Mouse (Mus musculus) liver, adult 2 months (tissue): ENCODE data around the gene Rapgefl1.

Experiments
- CTCF ChIP-seq: fragments of 200-500 bp; IDR thresholded peaks from 2 replicates; pipeline ENCODE4 v1.5.1; 2011; ENCODE audit warnings: low read depth, low read length, control low read depth
- POLR2A ChIP-seq: fragments of 200-500 bp; IDR thresholded peaks from 2 replicates; pipeline ENCODE4 v1.6.1; 2011; ENCODE audit warnings: low read length, control low read depth; ENCODE audit not compliant: insufficient read depth; ENCODE audit errors: extremely low read depth

GRCm38 (mm10) chr11:98887703-98888102 lies 51.1 kb downstream of the Rapgefl1 start:
- TF ChIP-seq CTCF (no peak), POLR2A (no peak)
